Mouse (Mus musculus) forebrain, embryonic 14.5 days (tissue): Measurements from ENCODE around the gene Ppp1ca. TPM values are rescaled to one million over a fixed set of nuclear protein-coding genes. Genes with fewer than 3 reads are reported as not detected.

Experiments used
- ATAC-seq: fragments of 200-750 bp; cut with Nextera tagmentation; 2 replicates; pipeline ENCODE4 v1.8.0; 2017; ENCODE audit warnings: mild to moderate bottlenecking, moderate library complexity
- DNase-seq: peaks from one replicate; pipeline ENCODE4 v3.0.0-alpha.2; 2015; ENCODE audit warnings: low spot score
- H3K27ac ChIP-seq: fragments of 300-500 bp; sonication (generic); 2 replicates; pipeline ENCODE4 v1.5.1; 2014; ENCODE audit warnings: low read depth, mild to moderate bottlenecking, control low read depth, low read length, moderate library complexity
- H3K27me3 ChIP-seq: fragments of 300-500 bp; sonication (generic); replicated peaks from 2 replicates; pipeline ENCODE4 v1.6.1; 2014; ENCODE audit warnings: low read length, control low read depth, mixed read lengths; ENCODE audit not compliant: control insufficient read depth, insufficient read depth
- H3K36me3 ChIP-seq: fragments of 300-500 bp; sonication (generic); 2 replicates; pipeline ENCODE4 v1.6.1; 2014; ENCODE audit warnings: low read length, control low read depth; ENCODE audit not compliant: control insufficient read depth, insufficient read depth
- H3K4me1 ChIP-seq: fragments of 300-500 bp; sonication (generic); 2 replicates; pipeline ENCODE4 v1.6.1; 2014; ENCODE audit warnings: antibody characterized with exemption, low read length, control low read depth; ENCODE audit not compliant: control insufficient read depth, insufficient read depth
- H3K4me2 ChIP-seq: fragments of 300-500 bp; sonication (generic); 2 replicates; pipeline ENCODE4 v1.6.1; 2014; ENCODE audit warnings: mild to moderate bottlenecking, control low read depth, low read length
- H3K4me3 ChIP-seq: fragments of 300-500 bp; sonication (generic); 2 replicates; pipeline ENCODE4 v1.5.1; 2014; ENCODE audit warnings: low read depth, low read length, control low read depth
- H3K9ac ChIP-seq: fragments of 300-500 bp; sonication (generic); 2 replicates; pipeline ENCODE4 v1.6.1; 2014; ENCODE audit warnings: mild to moderate bottlenecking, low read length, control low read depth, moderate library complexity
- H3K9me3 ChIP-seq: fragments of 300-500 bp; sonication (generic); replicated peaks from 2 replicates; pipeline ENCODE4 v1.6.1; 2016; ENCODE audit warnings: low read length, control low read depth, mixed read lengths; ENCODE audit not compliant: control insufficient read depth
- WGBS: fragments of 180-500 bp; shearing (Covaris S2); extraction: QIAGEN DNeasy Blood & Tissue Kit; methylation state at CpG from one replicate; pipeline ENCODE4 v1.1.7; 2014; 5-methylcytosine and 5-hydroxymethylcytosine counted together
- polyA plus RNA-seq: library from polyadenylated mRNA; unstranded; fragments of >200 nt; fragmentation: Nextera tagmentation; extraction: Ambion mirVana; gene quantifications from 2 replicates; pipeline ENCODE4 v1.2.1, GENCODE M21; 2014

The Ppp1ca gene
- polyA plus RNA-seq, 1 experiment from 2014 or later: 689 TPM

DNA sequence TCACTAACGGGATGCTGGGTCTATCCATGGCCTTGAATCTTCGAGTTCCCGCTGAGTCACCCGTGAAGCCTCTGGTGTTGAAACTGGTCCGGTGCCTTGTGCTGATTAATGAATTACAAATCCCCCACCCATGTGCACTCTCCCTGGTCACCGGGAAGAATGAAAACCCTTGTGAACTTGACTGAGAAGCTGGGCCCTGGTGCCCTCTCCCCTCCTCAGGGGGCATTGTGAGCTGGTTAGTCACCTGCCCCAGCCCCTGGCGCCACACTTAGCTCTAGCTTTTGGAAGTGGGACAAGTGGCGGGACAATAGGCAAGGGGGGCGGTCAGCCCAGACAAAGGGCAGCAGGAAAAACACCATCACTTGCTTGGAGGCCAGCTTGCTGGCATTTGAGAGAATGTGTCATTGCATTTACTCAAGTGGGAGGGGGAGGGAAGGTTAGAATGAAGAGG lies 21.7 kb downstream of the Ppp1ca start:
- H3K9me3 ChIP-seq: no peaks in the 10 kb centered on the region
- H3K27me3 ChIP-seq: peaks cover 41% of the 10 kb centered on the region
- no peaks in the 10 kb centered on the region for H3K36me3 ChIP-seq
- H3K4me3 ChIP-seq: no peak overlapping the region
- ATAC-seq (no peak), DNase-seq (no peak)
- H3K27ac ChIP-seq: no peak overlapping the region
- peaks cover 15% of the 10 kb centered on the region for H3K4me1 ChIP-seq
- peak overlapping the region; percentile 94 for H3K4me2 ChIP-seq
- H3K9ac ChIP-seq: no peak overlapping the region
- WGBS: 8% methylated on average over 9 of the region's 9 CpGs

DNA sequence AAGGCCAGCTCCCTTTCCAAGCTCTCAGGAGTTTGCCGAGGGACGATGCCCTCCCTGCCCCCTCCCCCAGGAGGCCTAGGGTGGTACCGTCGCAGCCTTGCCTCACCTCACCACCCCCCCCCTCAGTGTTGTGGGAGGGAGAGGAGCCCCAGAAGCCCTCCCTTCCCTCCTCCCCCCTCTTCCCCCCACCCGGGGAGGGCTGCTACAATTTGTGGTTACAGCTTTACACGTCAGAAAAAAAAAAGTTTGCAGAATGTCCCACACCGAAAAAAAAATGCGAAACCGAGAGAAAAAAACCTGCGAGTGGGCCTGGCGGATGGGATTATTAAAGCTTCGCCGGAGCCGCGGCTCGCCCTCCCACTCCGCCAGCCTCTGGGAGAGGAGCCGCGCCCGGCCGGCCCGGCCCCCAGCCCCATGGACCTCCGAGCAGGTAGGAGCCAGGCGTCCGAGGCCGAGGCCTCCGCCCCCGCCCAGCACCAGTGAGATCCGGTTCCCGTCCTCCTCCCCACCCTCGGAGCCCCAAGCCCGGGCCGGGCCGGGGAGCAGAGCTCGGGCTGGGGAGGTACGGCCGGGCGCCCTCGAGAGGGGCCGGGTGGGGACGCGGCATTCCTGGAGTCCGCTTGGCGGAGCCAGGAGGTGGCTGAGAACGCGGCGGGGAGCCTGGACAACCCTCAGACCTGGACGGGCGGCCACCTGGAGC lies 22.4 kb downstream of the Ppp1ca start, which contains the start of the genes Clcf1 and AC109138.7:
Clcf1 (plus strand) TSS at position 168 of the 700 bp plus-strand sequence.
AC109138.7 (plus strand) TSS at position 287 of the 700 bp plus-strand sequence.
- Histone ChIP-seq H3K27ac (no peak within 1 kb of the TSS), H3K9ac (peak within 1 kb of the TSS; percentile 69), H3K9me3 (no peaks in the 10 kb centered on the region), H3K4me1 (peaks cover 15% of the 10 kb centered on the region), H3K36me3 (no peaks in the 10 kb centered on the region), H3K27me3 (peaks cover 41% of the 10 kb centered on the region), H3K4me2 (peak within 1 kb of the TSS; percentile 94), H3K4me3 (peak within 1 kb of the TSS; percentile 51)
- under 1% methylated on average over 45 of the region's 49 CpGs for WGBS
- peak; percentile 61 for ATAC-seq
- DNase-seq: no peak

DNA sequence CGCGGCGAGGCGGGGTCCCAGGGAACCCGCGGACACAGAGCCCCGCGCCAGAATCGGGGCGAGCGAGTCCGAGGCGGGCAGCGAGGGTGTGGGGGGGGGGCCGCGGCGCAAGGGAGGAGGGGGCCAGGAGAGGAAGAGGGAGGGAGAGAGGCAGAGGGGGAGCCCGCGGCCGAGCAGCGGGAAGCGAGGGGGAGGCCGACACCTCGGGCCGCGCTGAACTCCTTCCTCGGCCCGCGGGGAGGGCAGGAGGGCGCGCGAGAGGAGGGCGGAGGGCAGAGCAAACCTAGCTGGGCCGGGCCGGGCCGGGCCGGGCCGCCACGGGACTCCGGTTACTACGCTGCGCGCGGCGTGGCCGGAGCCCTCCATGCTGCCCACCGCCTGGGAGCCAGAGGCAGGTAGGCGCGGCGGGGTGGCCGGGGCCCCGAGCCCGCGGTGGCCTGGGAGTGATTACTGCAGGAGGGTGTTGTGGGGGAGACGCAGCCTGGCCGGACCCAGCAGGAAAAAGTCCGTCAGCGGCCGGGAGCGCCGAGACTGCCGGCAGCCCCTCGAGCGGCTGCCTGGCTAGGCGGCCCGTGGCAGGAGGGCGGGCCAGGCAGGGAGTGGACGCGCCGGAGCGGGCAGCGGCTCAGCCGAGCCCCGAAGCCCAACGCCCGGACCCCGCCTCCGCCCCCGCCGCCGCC lies 23.0 kb downstream of the Ppp1ca start:
- peaks cover 41% of the 10 kb centered on the region for H3K27me3 ChIP-seq
- no peak overlapping the region for H3K27ac ChIP-seq
- H3K4me2 ChIP-seq: peak overlapping the region; percentile 94
- H3K36me3 ChIP-seq: no peaks in the 10 kb centered on the region
- ATAC-seq (peak; percentile 32; the same call in 1 of the 2 replicates), DNase-seq (no peak)
- H3K4me3 ChIP-seq: peak overlapping the region; percentile 51
- H3K4me1 ChIP-seq: peaks cover 15% of the 10 kb centered on the region
- peak overlapping the region; percentile 69 for H3K9ac ChIP-seq
- under 1% methylated on average over 51 of the region's 81 CpGs for WGBS
- H3K9me3 ChIP-seq: no peaks in the 10 kb centered on the region

DNA sequence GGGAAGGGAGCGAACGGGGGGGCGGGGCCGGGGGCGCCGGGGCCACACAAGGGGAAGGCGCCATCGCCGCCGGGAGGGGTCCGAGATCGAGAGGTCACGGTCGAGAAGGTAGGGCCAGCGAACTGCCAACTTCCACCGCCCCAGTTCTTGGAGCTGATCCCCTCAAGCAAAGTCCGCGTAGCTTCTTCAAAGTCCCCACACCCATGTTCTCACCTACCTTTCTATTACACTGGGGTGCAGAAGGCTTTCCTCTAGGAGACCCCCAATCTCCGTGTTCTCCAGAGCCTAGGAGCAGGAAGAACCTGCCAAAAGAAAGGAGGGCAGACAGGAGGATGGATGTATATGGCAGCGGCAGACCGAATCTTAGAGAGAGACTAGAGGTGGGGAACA lies 23.6 kb downstream of the Ppp1ca start:
- Histone ChIP-seq H3K4me3 (peak overlapping the region; percentile 51), H3K4me1 (peaks cover 16% of the 10 kb centered on the region), H3K27ac (no peak overlapping the region), H3K27me3 (peaks cover 41% of the 10 kb centered on the region), H3K4me2 (peak overlapping the region; percentile 94), H3K36me3 (no peaks in the 10 kb centered on the region), H3K9me3 (no peaks in the 10 kb centered on the region), H3K9ac (peak overlapping the region; percentile 69)
- DNase-seq (no peak), ATAC-seq (no peak)
- WGBS: 2% methylated on average over 13 of the region's 21 CpGs

DNA sequence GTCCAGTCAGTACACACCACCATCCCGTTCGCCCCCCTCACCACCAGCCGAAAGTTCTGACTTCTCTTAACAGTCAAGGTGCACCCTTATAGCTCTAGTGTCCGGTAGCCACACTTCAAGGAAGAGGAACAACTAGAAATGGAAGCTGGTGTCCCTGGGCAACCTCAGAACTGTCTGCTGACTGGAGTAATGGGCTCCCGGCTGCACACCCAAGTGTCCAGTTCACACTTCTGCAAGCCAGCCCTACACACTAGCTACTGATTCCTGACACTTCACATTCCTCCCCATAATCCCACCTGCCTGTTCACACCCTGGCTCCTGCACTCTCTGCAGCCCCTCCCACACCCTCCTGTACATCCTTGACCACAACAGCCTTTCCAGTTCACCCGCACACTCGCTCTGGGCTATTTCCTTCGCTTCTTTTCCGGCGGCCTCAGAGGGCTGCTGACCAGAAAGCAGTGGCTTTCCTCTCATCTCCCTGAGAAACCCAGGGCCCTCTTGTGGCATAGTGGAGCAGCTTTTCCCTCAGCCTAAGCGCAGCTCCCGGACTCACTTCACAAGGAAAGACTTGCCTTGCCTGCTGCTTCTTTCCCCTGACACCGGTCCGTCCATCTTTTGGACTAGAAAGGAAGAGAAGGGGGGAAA lies 24.3 kb downstream of the Ppp1ca start:
- Histone ChIP-seq H3K9me3 (no peaks in the 10 kb centered on the region), H3K4me3 (no peak overlapping the region), H3K4me1 (peaks cover 21% of the 10 kb centered on the region), H3K27me3 (peaks cover 41% of the 10 kb centered on the region), H3K27ac (no peak overlapping the region), H3K4me2 (0 out of 2 replicates have a peak overlapping the region, but pooled peaks have one; percentile 7), H3K36me3 (no peaks in the 10 kb centered on the region), H3K9ac (peak overlapping the region; percentile 21; the same call in 1 of the 2 replicates)
- ATAC-seq (no peak), DNase-seq (peak; percentile 52)
- 30% methylated on average over 14 of the region's 14 CpGs for WGBS

DNA sequence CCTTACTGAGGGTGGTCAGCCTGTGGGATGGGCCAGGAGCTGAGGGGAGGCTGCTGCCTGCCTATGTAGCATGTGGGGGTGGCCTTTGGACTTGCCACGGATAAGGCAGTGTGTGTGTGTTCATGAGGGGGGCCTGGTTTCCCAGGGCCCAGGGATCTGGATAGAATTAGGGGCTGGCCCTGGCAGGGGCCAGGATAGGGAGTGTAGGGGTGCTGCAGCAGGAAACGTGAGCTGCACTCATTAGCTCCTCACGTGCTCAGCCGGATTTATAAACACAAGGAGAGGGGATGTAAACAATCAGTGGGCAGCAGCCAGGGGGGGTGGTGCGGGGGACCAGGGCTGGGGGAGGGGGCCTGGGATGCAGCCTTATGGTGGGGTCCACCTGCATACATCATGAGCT lies 25.3 kb downstream of the Ppp1ca start:
- Histone ChIP-seq H3K27me3 (peaks cover 37% of the 10 kb centered on the region), H3K9ac (no peak overlapping the region), H3K4me1 (peaks cover 21% of the 10 kb centered on the region), H3K4me2 (no peak overlapping the region), H3K27ac (no peak overlapping the region), H3K4me3 (no peak overlapping the region), H3K9me3 (no peaks in the 10 kb centered on the region), H3K36me3 (no peaks in the 10 kb centered on the region)
- ATAC-seq (no peak), DNase-seq (no peak)
- WGBS: 7% methylated on average over 5 of the region's 5 CpGs

DNA sequence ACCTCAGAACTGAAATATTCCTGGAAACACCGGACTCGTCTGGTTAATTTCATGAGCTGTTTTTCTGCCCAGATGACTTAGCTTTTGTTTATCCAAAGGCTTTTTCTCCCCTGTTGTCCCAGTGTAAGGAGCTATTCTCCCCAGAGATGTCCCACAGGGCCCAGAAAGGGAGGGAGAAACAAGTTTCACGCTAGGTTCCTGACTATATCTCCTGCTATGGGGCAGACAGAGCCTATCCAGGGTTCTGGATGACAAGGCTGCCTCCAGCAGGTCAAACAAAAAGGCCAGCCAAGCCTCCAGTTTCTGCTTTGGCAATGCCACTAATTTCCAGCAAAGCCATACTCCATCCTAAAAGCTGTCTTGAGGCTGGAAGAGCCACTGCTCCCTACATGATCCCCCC lies 26.0 kb downstream of the Ppp1ca start:
- Histone ChIP-seq H3K36me3 (no peaks in the 10 kb centered on the region), H3K4me2 (no peak overlapping the region), H3K27me3 (peaks cover 31% of the 10 kb centered on the region), H3K9ac (no peak overlapping the region), H3K4me1 (peaks cover 21% of the 10 kb centered on the region), H3K4me3 (no peak overlapping the region), H3K27ac (no peak overlapping the region), H3K9me3 (no peaks in the 10 kb centered on the region)
- WGBS: 32% methylated on average over 3 of the region's 3 CpGs
- DNase-seq: no peak
- ATAC-seq: no peak

DNA sequence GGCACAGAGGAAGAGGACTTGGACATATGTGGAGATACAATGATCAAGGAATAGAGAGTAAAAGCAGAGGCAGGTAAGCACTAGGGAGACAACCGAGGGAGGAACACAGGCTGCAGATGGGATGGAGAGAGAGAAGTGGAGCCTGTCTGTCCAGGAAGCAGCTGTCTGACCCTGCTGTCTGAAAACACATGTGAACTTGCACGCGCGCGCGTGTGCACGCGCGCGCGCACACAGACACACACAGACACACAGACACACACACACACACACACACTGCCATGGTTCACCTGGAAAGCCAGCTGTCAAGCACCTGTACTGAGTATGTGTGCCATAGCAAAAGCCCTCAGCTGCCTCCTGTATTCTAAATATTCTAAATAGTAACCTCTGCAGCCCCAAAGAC lies 26.4 kb downstream of the Ppp1ca start:
- DNase-seq (no peak), ATAC-seq (no peak)
- Histone ChIP-seq H3K27ac (no peak overlapping the region), H3K9ac (no peak overlapping the region), H3K4me3 (no peak overlapping the region), H3K36me3 (no peaks in the 10 kb centered on the region), H3K27me3 (peaks cover 27% of the 10 kb centered on the region), H3K4me2 (no peak overlapping the region), H3K9me3 (no peaks in the 10 kb centered on the region), H3K4me1 (peaks cover 21% of the 10 kb centered on the region)
- 84% methylated on average over 11 of the region's 11 CpGs for WGBS
